Mouse (Mus musculus): ENCODE results near the gene Cisd3.
"Not testable (repeated sequence)": the region's sequence is repeated elsewhere in the genome, so short reads cannot be mapped to it uniquely, and the experiment has no call there.

GRCm38 (mm10) chr11:97657967-97658366, 27.7 kb upstream of the Cisd3 start:
- not testable (repeated sequence) for TF ChIP-seq CTCF, POLR2A (IDR thresholded peaks at IDR 0.05; ENCODE audit: extremely low read depth, insufficient read depth, low read length)
